ENCODE assay signal across 8 mouse cellular contexts in genomic region chr2:124611226-124611625, GRCm38 (mm10).
DNase-seq lines count a peak whose midpoint lies in the region; ATAC-seq and TF ChIP-seq lines count a peak whose summit lies in the region.

No protein-coding gene starts in this region.

- ATAC-seq in hindbrain, embryonic 11.5 days (ENCODE audit: low FRiP score), result no peak
- ATAC-seq in midbrain, embryonic 11.5 days (ENCODE audit: low FRiP score), result no peak

- TF ChIP-seq POLR2A in heart, adult 2 months (IDR thresholded peaks at IDR 0.05; ENCODE audit: insufficient read depth, low read depth, low read length), result no peak
- TF ChIP-seq POLR2A in bone marrow macrophage, adult 2 months (IDR thresholded peaks at IDR 0.05; ENCODE audit: borderline replicate concordance, low read depth, low read length), result no peak

- H3K4me1 ChIP-seq in heart, adult 2 months (ENCODE audit: control insufficient read depth, insufficient read depth, low read length), result peaks cover 17% of the 10 kb centered on the region
- peaks cover 7% of the 10 kb centered on the region; the same call in 1 of the 2 replicates for H3K4me1 ChIP-seq in bone marrow macrophage, adult 2 months (ENCODE audit: control insufficient read depth, insufficient read depth, low read length)
- H3K4me1 ChIP-seq in hindbrain, embryonic 11.5 days (replicated peaks; ENCODE audit: control insufficient read depth, insufficient read depth, low read length), result no peaks in the 10 kb centered on the region; the same call in 1 of the 2 replicates
- H3K4me1 ChIP-seq in midbrain, embryonic 11.5 days (ENCODE audit: control insufficient read depth, insufficient read depth, low read length), result peaks cover 13% of the 10 kb centered on the region; the same call in 1 of the 2 replicates

- peak overlapping the region; percentile 96 for H3K27ac ChIP-seq in heart, adult 2 months
- no peak overlapping the region for H3K27ac ChIP-seq in bone marrow macrophage, adult 2 months (ENCODE audit: insufficient read depth, low read depth, low read length)
- no peak overlapping the region; the same call in none of the 2 replicates for H3K27ac ChIP-seq in hindbrain, embryonic 11.5 days (ENCODE audit: low read depth, low read length)
- no peak overlapping the region for H3K27ac ChIP-seq in midbrain, embryonic 11.5 days (ENCODE audit: low read depth, low read length)

- no peak for TF ChIP-seq EP300 in heart, adult 2 months (IDR thresholded peaks at IDR 0.05; ENCODE audit: insufficient read depth, low read depth, low read length)

- peak overlapping the region; percentile 82 for H3K9ac ChIP-seq in heart, adult 2 months (ENCODE audit: low read depth, low read length)
- peak overlapping the region; percentile 81 for H3K9ac ChIP-seq in hindbrain, embryonic 11.5 days (ENCODE audit: low read depth, low read length)
- peak overlapping the region; percentile 73; the same call in 1 of the 2 replicates for H3K9ac ChIP-seq in midbrain, embryonic 11.5 days (ENCODE audit: low read length)

- intact Hi-C loops in heart, adult 2 months (cut with DNase I), result loop anchor here (2.0 to 5.0 kb wide), 3 partner anchors 40 to 248 kb away; no protein-coding TSS in a partner anchor

- TF ChIP-seq CTCF in heart, adult 2 months (IDR thresholded peaks at IDR 0.05), result no peak
- no peak for TF ChIP-seq CTCF in bone marrow macrophage, adult 2 months (IDR thresholded peaks at IDR 0.05; ENCODE audit: low read depth, low read length)

- WGBS in heart, adult 2 months, result 3% methylated on average over 13 of the region's 13 CpGs
- 21% methylated on average over 13 of the region's 13 CpGs for WGBS in hindbrain, embryonic 11.5 days
- WGBS in midbrain, embryonic 11.5 days, result 23% methylated on average over 13 of the region's 13 CpGs

- peak overlapping the region; percentile 79 for H3K4me3 ChIP-seq in heart, adult 2 months
- peak overlapping the region; percentile 89; the same call in 1 of the 2 replicates for H3K4me3 ChIP-seq in bone marrow macrophage, adult 2 months (ENCODE audit: insufficient read depth, low read length)
- peak overlapping the region; percentile 80 for H3K4me3 ChIP-seq in hindbrain, embryonic 11.5 days (ENCODE audit: low read depth, low read length)
- peak overlapping the region; percentile 73 for H3K4me3 ChIP-seq in midbrain, embryonic 11.5 days (ENCODE audit: low read depth, low read length)

- peaks cover 20% of the 10 kb centered on the region for H3K36me3 ChIP-seq in heart, adult 2 months (ENCODE audit: control insufficient read depth, insufficient read depth, low read length)
- no peaks in the 10 kb centered on the region for H3K36me3 ChIP-seq in hindbrain, embryonic 11.5 days (ENCODE audit: control insufficient read depth, insufficient read depth, low read length)
- no peaks in the 10 kb centered on the region for H3K36me3 ChIP-seq in midbrain, embryonic 11.5 days (ENCODE audit: control insufficient read depth, insufficient read depth, low read length)

- H3K9me3 ChIP-seq in hindbrain, embryonic 11.5 days (ENCODE audit: control insufficient read depth, low read length), result no peaks in the 10 kb centered on the region
- H3K9me3 ChIP-seq in midbrain, embryonic 11.5 days (ENCODE audit: control insufficient read depth, low read length), result no peaks in the 10 kb centered on the region

- no peaks in the 10 kb centered on the region for H3K27me3 ChIP-seq in heart, adult 2 months (ENCODE audit: control insufficient read depth, insufficient read depth, low read length)
- peaks cover 3% of the 10 kb centered on the region for H3K27me3 ChIP-seq in hindbrain, embryonic 11.5 days (ENCODE audit: control insufficient read depth, insufficient read depth, low read length)
- H3K27me3 ChIP-seq in midbrain, embryonic 11.5 days (ENCODE audit: control insufficient read depth, insufficient read depth, low read length), result peaks cover 9% of the 10 kb centered on the region

- no peak for DNase-seq in heart, adult 2 months
- DNase-seq in heart, adult 9 months (ENCODE audit: low spot score in 2 of 2), result no peak
- peak; percentile 37 for DNase-seq in hindbrain, embryonic 11.5 days (ENCODE audit: low spot score)
- DNase-seq in midbrain, embryonic 11.5 days (ENCODE audit: low spot score, missing footprints), result peak; percentile 90
- DNase-seq in retina, embryonic 14.5 days (ENCODE audit: low spot score), result no peak
- DNase-seq in adrenal gland, adult 8-10 months, result no peak
- no peak for DNase-seq in adrenal gland, postnatal 25 days

- H3K79me2 ChIP-seq in heart, adult 2 months (replicated peaks; ENCODE audit: control insufficient read depth, insufficient read depth, low read length), result peaks cover 3% of the 10 kb centered on the region; the same call in 1 of the 2 replicates

- H3K4me2 ChIP-seq in hindbrain, embryonic 11.5 days (replicated peaks; ENCODE audit: low read depth, low read length), result peak overlapping the region; percentile 88
- H3K4me2 ChIP-seq in midbrain, embryonic 11.5 days, result peak overlapping the region; percentile 98

Comparison
In these comparisons a context has a peak if more than half of its experiments do, and no peak if none do; other contexts are left out.
1. DNase-seq: peak in hindbrain, embryonic 11.5 days (single experiment) and midbrain, embryonic 11.5 days (single experiment); none in heart, adult 2 months (0 of 2), heart, adult 9 months (0 of 2), retina, embryonic 14.5 days (single experiment), adrenal gland, adult 8-10 months (single experiment) and adrenal gland, postnatal 25 days (single experiment).
2. Peak in every context shown above with its lines, with median percentiles within 50 percentile points of each other: H3K4me3 ChIP-seq and H3K9ac ChIP-seq.